Mouse (Mus musculus) Patski (cell line): ENCODE results near the gene 1700015G11Rik. TPM values are rescaled to one million over a fixed set of nuclear protein-coding genes. Genes with fewer than 3 reads are reported as not detected.

Source experiments
- ATAC-seq: fragments of 100-300 bp; one replicate; pipeline ENCODE4 v1.8.0; 2021
- CTCF ChIA-PET: fragments of 350-600 bp; sonication (Branson Sonifier 250); formaldehyde crosslinking; loops from one replicate; lab custom pipeline; 2022; ENCODE audit warnings: inconsistent platforms; lab: Charles Lee
- POLR2A ChIA-PET: fragments of 350-600 bp; sonication (Branson Sonifier 250); formaldehyde crosslinking; loops from one replicate; lab custom pipeline; 2022; ENCODE audit warnings: antibody characterized with exemption, inconsistent platforms; lab: Charles Lee
- DNase-seq: peaks from one replicate; pipeline ENCODE4 v3.0.0-alpha.2; 2011; ENCODE audit warnings: low read depth, low spot score
- H3K27me3 ChIP-seq: fragments of 371-371 bp; one replicate; pipeline ENCODE4 v1.5.1; 2021
- CTCF ChIP-seq: fragments of 100-300 bp; IDR thresholded peaks from one replicate; pipeline ENCODE4 v1.5.1; 2021
- in situ Hi-C: fragments of 300-500 bp; cut with MboI; formaldehyde crosslinking; loops from 3 replicates; pipeline ENCODE4 v1.11.1; 2018; ENCODE audit warnings: low pct_unique_long_range_greater_than_20kb, mixed read lengths
- polyA plus RNA-seq: library from polyadenylated mRNA; unstranded; gene quantifications from one replicate; pipeline ENCODE4 v1.2.3, GENCODE M21; 2021

1700015G11Rik gene
- polyA plus RNA-seq, 1 experiment from 2014 or later: not detected

DNA sequence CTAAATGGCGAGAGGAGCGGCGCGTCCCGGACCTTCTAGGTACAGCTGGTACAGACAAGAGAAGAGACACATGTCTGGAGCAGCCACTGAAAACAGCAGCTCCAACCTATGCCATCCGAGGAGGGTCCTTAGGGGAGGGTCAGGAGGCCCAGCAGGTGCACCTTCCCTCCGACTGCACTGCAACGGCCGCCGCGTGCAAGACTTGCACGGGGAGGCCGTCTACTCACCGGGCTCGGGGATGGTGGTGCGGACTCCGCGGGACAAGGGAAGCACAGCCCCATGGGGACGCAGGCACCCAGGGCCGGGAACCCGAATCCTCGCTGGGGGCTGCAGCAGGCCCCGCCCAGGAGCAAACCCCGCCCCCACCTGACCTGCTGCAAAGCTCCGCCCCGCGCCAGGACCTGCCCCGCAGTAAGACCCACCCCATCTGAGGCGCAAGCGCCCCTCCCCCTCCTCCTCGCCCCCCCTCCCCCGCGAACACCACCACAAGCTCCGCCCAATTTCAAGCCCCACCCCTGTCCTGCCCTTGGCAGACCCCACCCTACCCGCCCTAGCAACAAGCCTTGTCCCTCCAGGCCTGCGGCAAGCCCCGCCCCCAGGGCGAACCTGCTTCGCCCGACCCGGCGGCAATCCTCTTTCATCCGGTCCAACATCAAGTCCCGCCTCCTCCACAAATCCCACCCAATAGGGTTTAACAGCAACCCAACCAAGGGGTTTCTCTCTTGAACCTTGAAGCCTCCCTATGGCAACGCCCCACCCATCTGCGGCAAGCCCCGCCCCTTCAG lies 9.8 kb downstream of the 1700015G11Rik start, which contains the start of gene Svip:
TSS of gene Svip (minus strand) at position 508 of the 785 bp plus-strand sequence.
- ATAC-seq (peak; percentile 99), DNase-seq (peak; percentile 87)
- in situ Hi-C loops: no loop called here
- ChIA-PET CTCF (no interaction called here), POLR2A (no interaction called here)
- H3K27me3 ChIP-seq: no peaks in the 10 kb centered on the region
- no peak for TF ChIP-seq CTCF

GRCm38 (mm10) chr7:51991020-51991419 lies 24.5 kb downstream of the 1700015G11Rik start:
- DNase-seq (no peak), ATAC-seq (no peak)
- in situ Hi-C loops: no loop called here
- H3K27me3 ChIP-seq: no peaks in the 10 kb centered on the region
- ChIA-PET CTCF (no interaction called here), POLR2A (no interaction called here)
- no peak for TF ChIP-seq CTCF

- TF ChIP-seq CTCF: no peak
- ChIA-PET CTCF (no interaction called here), POLR2A (no interaction called here)
- no peaks in the 10 kb centered on the region for H3K27me3 ChIP-seq
- DNase-seq (no peak), ATAC-seq (no peak)
- in situ Hi-C loops: no loop called here
These were observed 28.6 kb downstream of the 1700015G11Rik start for GRCm38 (mm10) chr7:51986909-51987308.

DNA sequence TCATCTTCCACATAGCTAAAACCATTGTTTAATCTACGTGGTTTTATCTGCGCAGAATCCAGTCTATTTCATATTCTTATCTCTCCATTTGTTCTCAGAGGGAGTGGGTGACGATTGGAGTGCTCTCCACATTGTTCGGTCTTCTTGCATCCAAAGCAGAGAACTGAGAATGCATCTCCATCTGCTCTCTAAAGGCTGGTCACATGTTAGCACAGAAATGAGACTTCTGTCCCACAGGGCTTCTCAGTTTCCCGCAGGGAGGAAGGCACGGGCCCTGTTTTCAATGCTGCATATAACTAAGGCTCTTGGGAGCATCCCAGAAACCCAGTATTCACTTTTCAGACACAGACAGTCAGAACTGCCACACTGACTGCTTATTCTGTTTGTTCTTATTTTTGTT lies 29.8 kb downstream of the 1700015G11Rik start:
- ATAC-seq: no peak
- no peaks in the 10 kb centered on the region for H3K27me3 ChIP-seq
- TF ChIP-seq CTCF: no peak
- ChIA-PET CTCF (no interaction called here), POLR2A (no interaction called here)
- DNase-seq: no peak
- in situ Hi-C loops: no loop called here

GRCm38 (mm10) chr7:51982303-51982702 lies 33.2 kb downstream of the 1700015G11Rik start:
- ChIA-PET CTCF (interaction anchor here (2.0 kb wide), 1 partner anchor 9 kb away, joined by 6 read pairs; no protein-coding TSS in a partner anchor), POLR2A (no interaction called here)
- in situ Hi-C loops: no loop called here
- DNase-seq (no peak), ATAC-seq (no peak)
- TF ChIP-seq CTCF: no peak
- H3K27me3 ChIP-seq: no peaks in the 10 kb centered on the region

- CTCF ChIA-PET: no interaction called here
- ATAC-seq: no peak
- in situ Hi-C loops: loop anchor here (10.0 kb wide), 1 partner anchor 474 kb away; no protein-coding TSS in a partner anchor
- TF ChIP-seq CTCF: peak; percentile 50
- POLR2A ChIA-PET: no interaction called here
- DNase-seq: no peak
- H3K27me3 ChIP-seq: no peaks in the 10 kb centered on the region
These were observed 36.3 kb downstream of the 1700015G11Rik start for GRCm38 (mm10) chr7:51979271-51979670.

DNA sequence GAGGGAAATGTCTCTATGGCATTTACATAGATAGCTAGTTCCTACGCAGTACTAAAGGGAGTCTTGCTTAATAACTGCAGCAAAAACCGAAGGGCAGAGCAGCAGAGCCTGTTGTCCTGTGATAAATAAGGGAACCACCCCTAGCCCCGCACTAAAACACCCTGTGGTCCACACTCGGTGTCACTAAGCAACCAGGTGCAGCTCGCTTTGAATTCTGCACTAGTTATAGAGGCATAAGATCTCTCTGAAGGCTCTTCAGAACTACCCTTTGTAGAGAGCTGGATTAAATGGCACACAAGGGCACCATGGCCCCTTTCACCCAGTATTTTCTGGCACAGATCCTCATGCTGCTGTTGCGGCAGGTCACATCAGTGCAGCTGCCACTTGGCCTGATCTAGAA lies 40.3 kb downstream of the 1700015G11Rik start:
- TF ChIP-seq CTCF: no peak
- ATAC-seq: no peak
- ChIA-PET CTCF (interaction anchor here (5.2 kb wide), 1 partner anchor 357 kb away, joined by 56 read pairs; no protein-coding TSS in a partner anchor), POLR2A (no interaction called here)
- H3K27me3 ChIP-seq: no peaks in the 10 kb centered on the region
- in situ Hi-C loops: loop anchor here (10.0 kb wide), 1 partner anchor 470 kb away; no protein-coding TSS in a partner anchor
- DNase-seq: no peak

DNA sequence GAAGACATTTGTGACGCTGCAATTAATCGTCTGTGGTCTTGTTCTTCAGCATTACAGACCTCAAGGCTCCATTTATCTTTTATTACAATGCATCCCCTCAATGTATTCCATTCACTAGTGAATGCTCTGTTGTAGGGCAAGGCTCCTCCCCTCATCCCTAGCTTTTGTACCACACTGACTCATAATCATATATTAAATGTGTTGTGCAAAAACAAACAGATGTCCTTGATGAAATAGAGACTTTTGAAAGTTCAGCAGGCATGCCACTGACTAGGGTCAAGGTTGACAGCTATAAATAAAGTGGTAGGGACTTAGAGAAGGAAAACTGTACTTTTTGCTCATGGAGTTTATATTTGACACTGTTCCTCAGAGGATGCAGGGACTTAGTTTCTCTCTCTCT lies 42.0 kb downstream of the 1700015G11Rik start:
- no peak for TF ChIP-seq CTCF
- H3K27me3 ChIP-seq: no peaks in the 10 kb centered on the region
- CTCF ChIA-PET: interaction anchor here (1.4 to 5.2 kb wide), 4 partner anchors 9 to 355 kb away, joined by 5 to 56 read pairs (median 6); no protein-coding TSS in a partner anchor
- POLR2A ChIA-PET: no interaction called here
- DNase-seq (no peak), ATAC-seq (no peak)
- in situ Hi-C loops: loop anchor here (5.0 to 10.0 kb wide), 2 partner anchors 351 to 469 kb away; partner anchors contain the start of gene Slc17a6

DNA sequence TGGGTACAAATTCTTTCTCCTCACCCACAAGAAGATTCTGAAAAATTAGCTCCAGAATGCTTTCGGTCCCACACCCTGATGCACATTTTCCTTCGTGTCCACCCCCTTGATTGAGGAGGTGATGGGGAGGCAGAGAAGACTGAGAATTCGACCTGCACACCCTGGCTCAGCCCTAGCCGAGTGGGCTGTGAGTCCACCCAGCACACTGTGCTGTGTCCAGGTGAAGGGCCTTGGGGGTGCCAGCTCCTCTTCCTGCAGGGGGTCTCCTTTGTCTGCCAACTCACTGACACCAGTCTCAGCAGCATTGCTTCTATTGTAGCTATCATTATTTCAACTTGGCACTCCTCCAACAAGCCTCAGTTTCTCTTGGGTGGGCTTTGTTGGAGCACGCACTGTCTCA lies 42.4 kb downstream of the 1700015G11Rik start:
- no peak for TF ChIP-seq CTCF
- in situ Hi-C loops: loop anchor here (5.0 to 10.0 kb wide), 2 partner anchors 351 to 468 kb away; partner anchors contain the start of gene Slc17a6
- DNase-seq (no peak), ATAC-seq (no peak)
- ChIA-PET POLR2A (no interaction called here), CTCF (interaction anchor here (1.1 to 5.2 kb wide), 14 partner anchors 9 to 472 kb away, joined by 3 to 56 read pairs (median 4); no protein-coding TSS in a partner anchor)
- H3K27me3 ChIP-seq: no peaks in the 10 kb centered on the region

DNA sequence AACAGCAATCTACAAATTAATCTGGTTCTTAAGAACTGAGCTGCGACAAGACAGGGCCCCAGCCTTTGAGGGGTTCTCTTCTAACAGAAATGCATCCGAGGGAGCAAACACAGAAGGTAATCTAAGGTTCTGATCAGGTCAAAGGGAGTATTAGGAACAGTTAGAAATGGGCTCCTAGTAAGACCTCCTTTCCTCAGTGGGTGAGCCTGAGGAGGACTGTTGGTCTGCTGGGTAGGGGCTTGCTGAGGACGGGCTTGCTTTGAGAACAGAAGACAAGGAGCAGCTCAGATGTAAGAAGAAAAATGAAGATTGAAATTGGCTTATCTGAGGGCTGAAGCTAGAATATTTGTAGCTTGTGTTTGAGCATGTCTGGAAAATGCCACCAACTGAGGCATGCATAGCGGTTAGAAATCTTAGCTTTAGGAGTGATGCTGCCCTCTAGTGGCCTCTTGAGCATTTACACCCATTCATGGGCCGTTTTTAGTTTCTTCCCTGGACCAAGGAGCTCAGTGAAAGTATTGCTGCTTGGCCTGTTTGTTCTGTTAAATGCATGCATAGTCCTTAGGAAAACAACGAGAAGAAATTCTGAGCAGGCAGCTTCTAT lies 43.2 kb downstream of the 1700015G11Rik start:
- ChIA-PET POLR2A (no interaction called here), CTCF (interaction anchor here (0.7 to 5.2 kb wide), 17 partner anchors 10 to 471 kb away, joined by 3 to 56 read pairs (median 4); no protein-coding TSS in a partner anchor)
- no peak for DNase-seq
- in situ Hi-C loops: loop anchor here (5.0 to 10.0 kb wide), 2 partner anchors 350 to 468 kb away; partner anchors contain the start of gene Slc17a6
- no peaks in the 10 kb centered on the region for H3K27me3 ChIP-seq
- no peak for ATAC-seq
- TF ChIP-seq CTCF: peak; percentile 70

- in situ Hi-C loops: loop anchor here (10.0 kb wide), 2 partner anchors 115 to 145 kb away; no protein-coding TSS in a partner anchor
- ChIA-PET POLR2A (no interaction called here), CTCF (no interaction called here)
- H3K27me3 ChIP-seq: no peaks in the 10 kb centered on the region
- TF ChIP-seq CTCF: no peak
- DNase-seq: no peak
- ATAC-seq: no peak
These were observed 46.1 kb downstream of the 1700015G11Rik start for GRCm38 (mm10) chr7:51969379-51969778.
